Mouse (Mus musculus) CH12.LX (cell line): ENCODE data around the gene Cd70. TPM values are rescaled to one million over a fixed set of nuclear protein-coding genes. Genes with fewer than 3 reads are reported as not detected.

Experiments
- DNase-seq: peaks from one replicate; pipeline ENCODE4 v3.0.0-alpha.2; 2013; ENCODE audit errors: extremely low read depth
- H3K27ac ChIP-seq: 2 replicates; pipeline ENCODE4 v1.5.1; 2012; ENCODE audit warnings: low read depth, mild to moderate bottlenecking, control low read depth, moderate library complexity; ENCODE audit not compliant: insufficient read depth
- H3K27me3 ChIP-seq: replicated peaks from 2 replicates; pipeline ENCODE3; 2012; ENCODE audit warnings: inconsistent platforms
- H3K36me3 ChIP-seq, 2 experiments: replicated peaks in 1 of 2; 2 replicates each; pipeline versions ENCODE3 to v1.6.1; 2012; ENCODE audit warnings: inconsistent platforms in 1 of 2, low read length in 1 of 2, mild to moderate bottlenecking in 1 of 2, mixed read lengths in 1 of 2, moderate library complexity in 1 of 2; ENCODE audit not compliant: control insufficient read depth in 1 of 2, insufficient read depth in 1 of 2
- H3K4me1 ChIP-seq, 2 experiments: 2 replicates each; pipeline ENCODE4 v1.6.1; 2012; ENCODE audit warnings: inconsistent platforms in 1 of 2, moderate library complexity in 1 of 2; ENCODE audit not compliant: insufficient read depth in 2 of 2, control insufficient read depth in 1 of 2
- H3K4me2 ChIP-seq: 2 replicates; pipeline ENCODE4 v1.6.1; 2012; ENCODE audit warnings: low read depth, mild to moderate bottlenecking, control low read depth; ENCODE audit not compliant: poor library complexity, insufficient read depth, severe bottlenecking
- H3K4me3 ChIP-seq, 3 experiments: fragments of 150-350 bp in 1 of 3; sonication (generic) in 1 of 3; replicated peaks in 1 of 3; 2 replicates each; pipeline versions ENCODE3 to v1.5.1; 2011 to 2012; ENCODE audit warnings: low read depth in 2 of 3, low read length in 2 of 3, mild to moderate bottlenecking in 2 of 3, moderate library complexity in 2 of 3, control low read depth in 1 of 3, improper control_type of control experiment in 1 of 3, inconsistent platforms in 1 of 3, mixed read lengths in 1 of 3; ENCODE audit not compliant: poor library complexity in 1 of 3
- H3K79me2 ChIP-seq: replicated peaks from 2 replicates; pipeline ENCODE4 v1.6.1; 2012; ENCODE audit warnings: mild to moderate bottlenecking, moderate library complexity; ENCODE audit not compliant: control insufficient read depth, poor library complexity, insufficient read depth, severe bottlenecking; ENCODE audit errors: extremely low read depth
- H3K9ac ChIP-seq: 2 replicates; pipeline ENCODE4 v1.6.1; 2012; ENCODE audit warnings: low read depth, mild to moderate bottlenecking, control low read depth, moderate library complexity; ENCODE audit not compliant: insufficient read depth
- H3K9me3 ChIP-seq: replicated peaks from 2 replicates; pipeline ENCODE3; 2012; ENCODE audit warnings: low read length, inconsistent platforms, mixed read lengths
- BHLHE40 ChIP-seq: IDR thresholded peaks from 2 replicates; pipeline ENCODE4 v1.6.1; 2011; ENCODE audit warnings: mild to moderate bottlenecking, low read depth, low read length, improper control_type of control experiment
- CHD1 ChIP-seq: IDR thresholded peaks from 2 replicates; pipeline ENCODE4 v1.6.1; 2012; ENCODE audit warnings: low read depth, low read length, improper control_type of control experiment, inconsistent platforms
- CHD2 ChIP-seq: IDR thresholded peaks from 2 replicates; pipeline ENCODE4 v1.6.1; 2011; ENCODE audit warnings: low read length, improper control_type of control experiment
- CTCF ChIP-seq, 2 experiments: IDR thresholded peaks in 1 of 2; conservative IDR thresholded peaks in 1 of 2; 2 replicates each; pipeline ENCODE4 v1.5.1; 2011 to 2012; ENCODE audit warnings: low read depth in 2 of 2, low read length in 2 of 2, improper control_type of control experiment in 1 of 2, inconsistent platforms in 1 of 2, mild to moderate bottlenecking in 1 of 2, moderate library complexity in 1 of 2
- E2F4 ChIP-seq: IDR thresholded peaks from 2 replicates; pipeline ENCODE4 v1.6.1; 2011; ENCODE audit warnings: low read depth, low read length, improper control_type of control experiment; ENCODE audit not compliant: insufficient replicate concordance
- ELF1 ChIP-seq: IDR thresholded peaks from 2 replicates; pipeline ENCODE4 v1.6.1; 2014; ENCODE audit warnings: low read depth, mild to moderate bottlenecking, inconsistent platforms, low read length, improper control_type of control experiment
- EP300 ChIP-seq: IDR thresholded peaks from 2 replicates; pipeline ENCODE4 v1.6.1; 2011; ENCODE audit warnings: low read length, improper control_type of control experiment
- ETS1 ChIP-seq: conservative IDR thresholded peaks from 2 replicates; pipeline ENCODE4 v1.6.1; 2012; ENCODE audit warnings: low read depth, mild to moderate bottlenecking, inconsistent platforms, low read length, improper control_type of control experiment, moderate library complexity
- HCFC1 ChIP-seq: IDR thresholded peaks from 2 replicates; pipeline ENCODE4 v1.6.1; 2012; ENCODE audit warnings: low read depth, mild to moderate bottlenecking, inconsistent platforms, low read length, improper control_type of control experiment
- IRF4 ChIP-seq: IDR thresholded peaks from 2 replicates; pipeline ENCODE4 v1.6.1; 2014; ENCODE audit warnings: low read depth, mild to moderate bottlenecking, inconsistent platforms, low read length, improper control_type of control experiment
- JUN ChIP-seq: IDR thresholded peaks from 2 replicates; pipeline ENCODE4 v1.6.1; 2011; ENCODE audit warnings: low read depth, mild to moderate bottlenecking, low read length, improper control_type of control experiment, moderate library complexity; ENCODE audit not compliant: insufficient read depth
- JUND ChIP-seq: conservative IDR thresholded peaks from 2 replicates; pipeline ENCODE4 v1.6.1; 2011; ENCODE audit warnings: low read depth, low read length, improper control_type of control experiment
- KAT2A ChIP-seq: IDR thresholded peaks from 2 replicates; pipeline ENCODE4 v1.6.1; 2012; ENCODE audit warnings: low read length, improper control_type of control experiment, inconsistent platforms; ENCODE audit not compliant: insufficient replicate concordance
- MAX ChIP-seq: IDR thresholded peaks from 2 replicates; pipeline ENCODE4 v1.6.1; 2011; ENCODE audit warnings: low read length, improper control_type of control experiment
- MAZ ChIP-seq: IDR thresholded peaks from 2 replicates; pipeline ENCODE4 v1.6.1; 2012; ENCODE audit warnings: low read depth, mild to moderate bottlenecking, inconsistent platforms, low read length, improper control_type of control experiment, moderate library complexity
- MEF2A ChIP-seq: IDR thresholded peaks from 2 replicates; pipeline ENCODE4 v1.6.1; 2014; ENCODE audit warnings: low read depth, mild to moderate bottlenecking, inconsistent platforms, low read length, improper control_type of control experiment, borderline replicate concordance
- MXI1 ChIP-seq: IDR thresholded peaks from 2 replicates; pipeline ENCODE4 v1.6.1; 2011; ENCODE audit warnings: mild to moderate bottlenecking, low read depth, low read length, improper control_type of control experiment
- MYC ChIP-seq: IDR thresholded peaks from 2 replicates; pipeline ENCODE4 v1.6.1; 2011; ENCODE audit warnings: low read depth, mild to moderate bottlenecking, improper control_type of control experiment, low read length
- NELFE ChIP-seq: IDR thresholded peaks from 2 replicates; pipeline ENCODE4 v1.6.1; 2011; ENCODE audit warnings: low read depth, low read length, improper control_type of control experiment
- NRF1 ChIP-seq: IDR thresholded peaks from 2 replicates; pipeline ENCODE4 v1.6.1; 2014; ENCODE audit warnings: low read depth, mild to moderate bottlenecking, inconsistent platforms, low read length, improper control_type of control experiment, moderate library complexity
- PAX5 ChIP-seq: IDR thresholded peaks from 2 replicates; pipeline ENCODE4 v1.6.1; 2012; ENCODE audit warnings: low read length, inconsistent platforms, mixed read lengths
- POLR2A ChIP-seq: IDR thresholded peaks from 2 replicates; pipeline ENCODE4 v1.6.1; 2011; ENCODE audit warnings: low read depth, mild to moderate bottlenecking, improper control_type of control experiment, low read length
- RAD21 ChIP-seq: IDR thresholded peaks from 2 replicates; pipeline ENCODE4 v1.6.1; 2011; ENCODE audit warnings: low read depth, mild to moderate bottlenecking, low read length, improper control_type of control experiment, moderate library complexity
- RCOR1 ChIP-seq: conservative IDR thresholded peaks from 2 replicates; pipeline ENCODE4 v1.6.1; 2012; ENCODE audit warnings: low read depth, mild to moderate bottlenecking, inconsistent platforms, low read length, improper control_type of control experiment
- SIN3A ChIP-seq: IDR thresholded peaks from 2 replicates; pipeline ENCODE4 v1.6.1; 2012; ENCODE audit warnings: low read length, improper control_type of control experiment, inconsistent platforms
- SMC3 ChIP-seq: IDR thresholded peaks from 2 replicates; pipeline ENCODE4 v1.6.1; 2011; ENCODE audit warnings: low read depth, low read length, improper control_type of control experiment
- TBP ChIP-seq: conservative IDR thresholded peaks from 2 replicates; pipeline ENCODE4 v1.6.1; 2011; ENCODE audit warnings: low read depth, low read length, improper control_type of control experiment
- TCF12 ChIP-seq: IDR thresholded peaks from 2 replicates; pipeline ENCODE4 v1.6.1; 2014; ENCODE audit warnings: low read depth, mild to moderate bottlenecking, inconsistent platforms, low read length, improper control_type of control experiment
- USF2 ChIP-seq: conservative IDR thresholded peaks from 2 replicates; pipeline ENCODE4 v1.6.1; 2011; ENCODE audit warnings: low read depth, low read length, improper control_type of control experiment
- ZMIZ1 ChIP-seq: IDR thresholded peaks from 2 replicates; pipeline ENCODE4 v1.6.1; 2012; ENCODE audit warnings: low read depth, mild to moderate bottlenecking, inconsistent platforms, low read length, improper control_type of control experiment
- ZNF384 ChIP-seq: IDR thresholded peaks from 2 replicates; pipeline ENCODE4 v1.6.1; 2012; ENCODE audit warnings: low read depth, low read length, improper control_type of control experiment, inconsistent platforms
- dilution Hi-C: fragments of 300-500 bp; cut with MboI; formaldehyde crosslinking; loops from 2 replicates; pipeline ENCODE4 v1.14.3; 2020; ENCODE audit warnings: low sequenced_read_pairs; ENCODE audit not compliant: extremely low pct_unique_long_range_greater_than_20kb, extremely low pct_ligation_motif_present
- in situ Hi-C: fragments of 300-500 bp; cut with MboI; formaldehyde crosslinking; loops from 3 replicates; pipeline ENCODE4 v1.14.3; 2019; ENCODE audit warnings: low sequenced_read_pairs, low pct_ligation_motif_present, low pct_unique_long_range_greater_than_20kb, mixed read lengths
- polyA plus RNA-seq: library from polyadenylated mRNA; unstranded; fragments of >175 nt; gene quantifications from 2 replicates; pipeline ENCODE4 v1.2.1, GENCODE M21; 2012; ENCODE audit warnings: low read depth; ENCODE audit not compliant: insufficient read length
- total RNA-seq, 2 experiments: library from RNA; depleted of rRNA; stranded (reverse); fragments of 300-350 nt in 1 of 2; fragments of >200 nt in 1 of 2; gene quantifications; 2 replicates each; pipeline ENCODE4 v1.2.3; 2012 to 2014

The Cd70 gene
- total and polyA plus RNA-seq, 3 experiments: 137 to 965 (median 321) TPM

DNA sequence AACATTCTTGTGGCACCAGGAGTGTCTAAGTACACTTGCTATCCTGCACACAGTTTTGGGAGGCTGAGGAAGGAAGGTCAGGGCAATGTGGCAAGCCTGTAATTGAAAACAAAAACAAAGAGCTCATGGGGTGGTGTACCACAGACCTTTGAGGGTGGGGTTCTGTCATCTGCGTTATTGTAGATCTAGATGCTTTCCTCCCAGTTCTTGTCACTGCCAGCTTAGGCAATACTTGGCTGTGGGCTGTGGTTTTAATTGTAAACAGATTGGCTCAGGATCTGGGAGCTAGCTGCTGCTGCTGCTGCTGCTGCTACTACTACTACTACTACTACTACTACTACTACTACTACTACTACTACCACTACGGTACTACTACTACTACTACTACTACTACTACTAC lies 47.3 kb downstream of the Cd70 start:
- TF ChIP-seq JUND: no peak
- no peak for TF ChIP-seq JUN
- TF ChIP-seq TBP: no peak
- no peak for TF ChIP-seq TCF12
- TF ChIP-seq ETS1: no peak
- TF ChIP-seq ZNF384: no peak
- no peak for TF ChIP-seq CHD2
- TF ChIP-seq BHLHE40: no peak
- no peak for TF ChIP-seq EP300
- TF ChIP-seq MXI1: no peak
- TF ChIP-seq PAX5: no peak
- no peak for TF ChIP-seq ZMIZ1
- TF ChIP-seq KAT2A: no peak
- no peak for TF ChIP-seq MAX
- no peak for TF ChIP-seq MAZ
- TF ChIP-seq HCFC1: no peak
- TF ChIP-seq NELFE: no peak
- TF ChIP-seq ELF1: no peak
- no peak for TF ChIP-seq CHD1
- TF ChIP-seq E2F4: no peak
- dilution Hi-C loops: no loop called here

GRCm38 (mm10) chr17:57099629-57100325 lies 49.8 kb downstream of the Cd70 start:
- peaks cover 33 to 73% of the 10 kb centered on the region in 2 experiments for H3K4me1 ChIP-seq
- peak; percentile 86 for DNase-seq
- peaks cover 7 to 31% of the 10 kb centered on the region in 2 experiments for H3K36me3 ChIP-seq
- no peaks in the 10 kb centered on the region for H3K27me3 ChIP-seq
- in situ Hi-C loops (loop anchor here (5.0 to 25.0 kb wide), 2 partner anchors 68 to 238 kb away; no protein-coding TSS in a partner anchor), dilution Hi-C loops (no loop called here)
- H3K9ac ChIP-seq: peak overlapping the region; percentile 29; the same call in 1 of the 2 replicates
- no peaks in the 10 kb centered on the region; the same call in 1 of the 2 replicates for H3K79me2 ChIP-seq
- no peaks in the 10 kb centered on the region for H3K9me3 ChIP-seq
- H3K4me2 ChIP-seq: peak overlapping the region; percentile 30; the same call in 1 of the 2 replicates
- H3K27ac ChIP-seq: peak overlapping the region; percentile 79
- H3K4me3 ChIP-seq: peak overlapping the region in 1 of 3 experiments; percentile 3
- TF ChIP-seq POLR2A (peak; percentile 54), PAX5 (no peak), BHLHE40 (no peak), TBP (peak; percentile 63), MEF2A (no peak), USF2 (no peak), SMC3 (peak; percentile 74), CHD1 (0 out of 2 replicates have a peak, but pooled peaks have one; percentile 22), IRF4 (peak; percentile 95), SIN3A (no peak), ETS1 (no peak; the same call in 1 of the 2 replicates), NRF1 (no peak), RCOR1 (no peak), JUND (peak; percentile 89), RAD21 (peak; percentile 78), MAZ (peak; percentile 64; the same call in 1 of the 2 replicates), CTCF (conservative IDR thresholded peaks at IDR 0.05 in 1 of 2, IDR thresholded peaks at IDR 0.05 in 1 of 2; ENCODE audit: low read depth in 2 of 2, low read length in 2 of 2) (peak in 1 of 2 experiments; percentile 71; a peak in 2 of 4 replicates), ZMIZ1 (no peak), ELF1 (no peak), MYC (no peak)

More for the DNA sequence above, 47.3 kb downstream of the Cd70 start:
- Histone ChIP-seq H3K9me3 (no peaks in the 10 kb centered on the region), H3K27ac (no peak overlapping the region), H3K4me3 (no peak overlapping the region), H3K27me3 (no peaks in the 10 kb centered on the region), H3K79me2 (peaks cover 20% of the 10 kb centered on the region), H3K4me2 (no peak overlapping the region), H3K9ac (no peak overlapping the region), H3K36me3 (peaks cover 17 to 43% of the 10 kb centered on the region in 2 experiments), H3K4me1 (peaks cover 33 to 67% of the 10 kb centered on the region in 2 experiments)
- no peak for DNase-seq
- in situ Hi-C loops: no loop called here
